Mouse (Mus musculus): ENCODE results near the gene Gm10912. TPM values are rescaled to one million over a fixed set of nuclear protein-coding genes. Genes with fewer than 3 reads are reported as not detected.
"Not testable (repeated sequence)": the region's sequence is repeated elsewhere in the genome, so short reads cannot be mapped to it uniquely, and the experiment has no call there.

The Gm10912 gene
- total and polyA plus RNA-seq, 2 experiments from 2014 or later = not detected

GRCm38 (mm10) chr2:104099946-104100345 lies 34.3 kb downstream of the Gm10912 start:
- no peak for TF ChIP-seq CTCF (IDR thresholded peaks at IDR 0.05; ENCODE audit: low read depth)
- Histone ChIP-seq H3K9ac (replicated peaks; ENCODE audit: low read length) (no peak overlapping the region), H3K4me3 (ENCODE audit: low read length) (no peak overlapping the region), H3K9me3 (ENCODE audit: low read length) (no peaks in the 10 kb centered on the region), H3K27me3 (ENCODE audit: insufficient read depth, low read length) (no peaks in the 10 kb centered on the region), H3K4me2 (ENCODE audit: low read depth, low read length) (no peak overlapping the region), H3K27ac (no peak overlapping the region), H3K36me3 (ENCODE audit: insufficient read depth, low read length) (no peaks in the 10 kb centered on the region), H3K4me1 (ENCODE audit: insufficient read depth, low read length) (no peaks in the 10 kb centered on the region; the same call in 1 of the 2 replicates)
- ATAC-seq (no peak), DNase-seq (ENCODE audit: low spot score) (no peak)
- 54% methylated on average over 1 of the region's 1 CpGs for WGBS

- H3K4me3 ChIP-seq (ENCODE audit: low read length) = no peak overlapping the region
- H3K4me2 ChIP-seq (ENCODE audit: low read depth, low read length) = no peak overlapping the region
- no peak for ATAC-seq
- DNase-seq (ENCODE audit: low spot score) = no peak
- 94% methylated on average over 6 of the region's 6 CpGs for WGBS
- H3K27ac ChIP-seq = no peak overlapping the region
- H3K4me1 ChIP-seq (ENCODE audit: insufficient read depth, low read length) = no peaks in the 10 kb centered on the region
- no peaks in the 10 kb centered on the region for H3K9me3 ChIP-seq (ENCODE audit: low read length)
- H3K36me3 ChIP-seq (ENCODE audit: insufficient read depth, low read length) = no peaks in the 10 kb centered on the region
- TF ChIP-seq CTCF (IDR thresholded peaks at IDR 0.05; ENCODE audit: low read depth) = no peak
- no peak overlapping the region for H3K9ac ChIP-seq (replicated peaks; ENCODE audit: low read length)
- no peaks in the 10 kb centered on the region for H3K27me3 ChIP-seq (ENCODE audit: insufficient read depth, low read length)
Observed at GRCm38 (mm10) chr2:104104800-104105199, 39.2 kb downstream of the Gm10912 start.

- WGBS = 93% methylated on average over 2 of the region's 2 CpGs
- not testable (repeated sequence) for H3K27ac ChIP-seq; H3K36me3 ChIP-seq (ENCODE audit: insufficient read depth, low read length); H3K4me1 ChIP-seq (ENCODE audit: insufficient read depth, low read length); H3K27me3 ChIP-seq (ENCODE audit: insufficient read depth, low read length); H3K9me3 ChIP-seq (ENCODE audit: low read length); ATAC-seq; H3K9ac ChIP-seq (replicated peaks; ENCODE audit: low read length); DNase-seq (ENCODE audit: low spot score); H3K4me2 ChIP-seq (ENCODE audit: low read depth, low read length); H3K4me3 ChIP-seq (ENCODE audit: low read length)
Observed at GRCm38 (mm10) chr2:104109021-104109420, 43.4 kb downstream of the Gm10912 start.

- Histone ChIP-seq H3K27me3 (ENCODE audit: insufficient read depth, low read length) (no peaks in the 10 kb centered on the region), H3K4me1 (ENCODE audit: insufficient read depth, low read length) (no peaks in the 10 kb centered on the region), H3K27ac (no peak overlapping the region), H3K9me3 (ENCODE audit: low read length) (no peaks in the 10 kb centered on the region), H3K4me2 (ENCODE audit: low read depth, low read length) (no peak overlapping the region), H3K36me3 (ENCODE audit: insufficient read depth, low read length) (no peaks in the 10 kb centered on the region), H3K9ac (replicated peaks; ENCODE audit: low read length) (no peak overlapping the region), H3K4me3 (ENCODE audit: low read length) (no peak overlapping the region)
- ATAC-seq (no peak), DNase-seq (ENCODE audit: low spot score) (no peak)
- WGBS = 73% methylated on average over 2 of the region's 2 CpGs
- TF ChIP-seq CTCF (IDR thresholded peaks at IDR 0.05; ENCODE audit: low read depth) = no peak
Observed at GRCm38 (mm10) chr2:104109528-104109927, 43.9 kb downstream of the Gm10912 start.

- Histone ChIP-seq H3K27me3 (ENCODE audit: insufficient read depth, low read length) (no peaks in the 10 kb centered on the region), H3K9ac (replicated peaks; ENCODE audit: low read length) (no peak overlapping the region), H3K27ac (no peak overlapping the region), H3K4me3 (ENCODE audit: low read length) (no peak overlapping the region), H3K36me3 (ENCODE audit: insufficient read depth, low read length) (no peaks in the 10 kb centered on the region), H3K4me2 (ENCODE audit: low read depth, low read length) (no peak overlapping the region), H3K4me1 (ENCODE audit: insufficient read depth, low read length) (no peaks in the 10 kb centered on the region), H3K9me3 (ENCODE audit: low read length) (no peaks in the 10 kb centered on the region)
- WGBS = 91% methylated on average over 4 of the region's 4 CpGs
- TF ChIP-seq CTCF (IDR thresholded peaks at IDR 0.05; ENCODE audit: low read depth) = no peak
- ATAC-seq = no peak
- no peak for DNase-seq (ENCODE audit: low spot score)
Observed at GRCm38 (mm10) chr2:104110031-104110430, 44.4 kb downstream of the Gm10912 start.

GRCm38 (mm10) chr2:104111170-104111797 lies 45.7 kb downstream of the Gm10912 start:
- H3K36me3 ChIP-seq (ENCODE audit: insufficient read depth, low read length); H3K4me3 ChIP-seq (ENCODE audit: low read length); H3K4me2 ChIP-seq (ENCODE audit: low read depth, low read length); H3K27ac ChIP-seq; H3K9ac ChIP-seq (replicated peaks; ENCODE audit: low read length); H3K9me3 ChIP-seq (ENCODE audit: low read length); H3K27me3 ChIP-seq (ENCODE audit: insufficient read depth, low read length); H3K4me1 ChIP-seq (ENCODE audit: insufficient read depth, low read length); ATAC-seq; DNase-seq (ENCODE audit: low spot score): not testable (repeated sequence)
- WGBS = no CpG with 5 or more reads among the region's 1 CpGs

- H3K9me3 ChIP-seq (ENCODE audit: low read length); H3K4me3 ChIP-seq (ENCODE audit: low read length); H3K4me2 ChIP-seq (ENCODE audit: low read depth, low read length); H3K4me1 ChIP-seq (ENCODE audit: insufficient read depth, low read length); DNase-seq (ENCODE audit: low spot score); H3K27ac ChIP-seq; H3K9ac ChIP-seq (replicated peaks; ENCODE audit: low read length); ATAC-seq; H3K27me3 ChIP-seq (ENCODE audit: insufficient read depth, low read length); H3K36me3 ChIP-seq (ENCODE audit: insufficient read depth, low read length): not testable (repeated sequence)
Observed at GRCm38 (mm10) chr2:104113563-104113962, 47.9 kb downstream of the Gm10912 start.
